Mouse (Mus musculus): ENCODE measurements around the gene Xrcc5.

The Xrcc5 gene

DNA sequence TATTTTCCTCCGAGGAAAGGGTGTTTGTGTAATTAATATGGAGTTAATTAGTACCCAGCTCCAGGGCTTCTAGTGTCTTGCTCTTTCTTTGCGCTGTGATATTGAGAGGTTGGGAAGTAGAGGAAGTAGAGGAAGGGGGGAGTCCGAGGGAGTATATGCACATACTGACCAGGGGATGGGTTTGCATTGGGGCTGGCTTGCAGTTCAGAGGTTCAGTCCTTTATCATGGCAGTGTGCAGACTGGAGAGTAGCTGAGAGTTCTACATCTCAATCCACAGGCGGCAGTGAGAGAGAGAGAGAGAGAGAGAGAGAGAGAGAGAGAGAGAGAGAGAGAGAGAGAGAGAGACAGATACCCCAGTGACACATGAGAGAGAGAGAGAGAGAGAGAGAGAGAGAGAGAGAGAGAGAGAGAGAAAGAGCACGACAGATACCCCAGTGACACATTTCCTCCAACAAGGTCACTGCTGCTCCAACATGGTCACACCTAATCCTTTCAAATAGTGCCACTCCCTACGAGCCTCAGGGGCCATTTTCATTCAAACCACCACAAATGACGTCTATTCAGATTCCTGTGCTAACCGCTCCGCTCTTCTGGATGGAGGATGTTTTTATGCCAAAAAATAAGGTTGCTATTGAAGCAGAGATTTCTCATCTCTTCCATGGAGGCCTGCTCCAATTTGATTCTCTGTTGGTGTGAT is 5.6 kb downstream of the Xrcc5 start:
- in situ Hi-C loops (cut with MboI; ENCODE audit: low pct_unique_long_range_greater_than_20kb in 1 of 2, low sequenced_read_pairs in 2 of 2, unreplicated experiment in 1 of 2) = no loop called here

DNA sequence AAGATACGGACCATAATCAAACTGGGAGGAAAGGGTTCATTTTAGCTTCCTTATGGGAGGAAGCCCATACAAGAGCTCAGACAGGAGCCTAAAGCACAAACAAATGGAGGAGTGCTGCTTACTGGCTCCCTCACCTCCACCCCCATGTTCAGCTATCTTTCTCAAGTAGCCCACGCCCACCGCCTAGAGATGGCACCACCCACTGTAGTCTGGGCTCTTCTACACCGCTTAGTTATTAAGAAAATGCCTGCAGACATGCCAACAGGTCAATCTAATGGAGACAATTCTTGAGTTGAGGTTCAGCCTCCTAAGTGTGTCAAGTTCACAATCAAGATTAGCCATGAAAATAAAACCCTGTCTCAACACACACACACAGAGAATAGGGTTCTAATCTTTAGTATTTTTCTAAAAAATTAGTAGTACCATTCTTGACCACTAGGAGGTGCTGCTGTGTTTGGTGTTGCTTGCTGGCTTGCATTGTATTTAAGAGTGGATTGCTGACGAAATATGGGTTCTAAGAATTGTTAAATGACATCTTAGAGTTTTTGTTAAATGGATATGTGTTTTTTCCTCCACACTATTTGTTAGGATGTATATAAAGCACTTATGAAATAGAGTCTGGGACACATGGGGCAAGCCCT is 6.3 kb downstream of the Xrcc5 start:
- in situ Hi-C loops (cut with MboI; ENCODE audit: low pct_unique_long_range_greater_than_20kb in 1 of 2, low sequenced_read_pairs in 2 of 2, unreplicated experiment in 1 of 2) = no loop called here

DNA sequence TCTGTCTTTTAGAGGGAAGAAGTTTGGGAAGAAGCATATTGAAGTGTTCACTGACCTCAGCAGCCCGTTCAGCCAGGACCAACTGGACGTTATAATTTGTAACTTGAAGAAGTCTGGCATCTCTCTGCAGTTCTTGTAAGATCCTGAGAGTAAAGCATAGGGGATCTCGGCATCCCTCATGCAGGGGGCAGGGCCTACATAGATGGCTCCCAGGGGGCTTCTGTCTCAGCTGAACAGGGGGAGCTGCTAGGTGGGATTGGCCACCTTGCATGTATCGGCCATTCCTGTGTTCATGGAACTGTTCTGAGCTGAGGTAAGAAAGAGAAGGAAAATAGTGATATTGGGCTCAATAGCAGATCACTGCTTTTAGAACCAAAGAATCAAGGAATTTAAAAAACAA is 8.2 kb downstream of the Xrcc5 start:
- in situ Hi-C loops (cut with MboI; ENCODE audit: low pct_unique_long_range_greater_than_20kb in 1 of 2, low sequenced_read_pairs in 2 of 2, unreplicated experiment in 1 of 2) = no loop called here

DNA sequence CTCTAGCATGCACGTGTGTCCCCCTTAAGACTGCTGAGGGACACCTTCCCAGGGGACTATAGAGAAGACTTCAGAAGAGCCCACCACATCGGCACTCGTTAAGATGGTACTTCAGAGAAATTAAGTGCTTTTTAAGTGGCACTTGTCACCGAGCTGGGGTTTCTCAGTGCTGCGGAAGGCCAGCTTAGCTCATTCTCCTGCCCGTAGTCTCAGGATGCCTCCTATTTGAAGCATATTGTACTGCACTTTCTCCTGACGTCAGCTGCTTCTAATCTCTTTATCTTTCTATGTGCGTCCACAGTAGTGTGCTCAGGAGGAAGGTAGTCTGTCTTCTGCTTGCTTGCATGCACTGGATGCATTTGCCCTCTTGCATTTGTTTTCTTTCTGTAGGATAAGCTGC is 9.2 kb downstream of the Xrcc5 start:
- in situ Hi-C loops (cut with MboI; ENCODE audit: low pct_unique_long_range_greater_than_20kb in 1 of 2, low sequenced_read_pairs in 2 of 2, unreplicated experiment in 1 of 2) = no loop called here

DNA sequence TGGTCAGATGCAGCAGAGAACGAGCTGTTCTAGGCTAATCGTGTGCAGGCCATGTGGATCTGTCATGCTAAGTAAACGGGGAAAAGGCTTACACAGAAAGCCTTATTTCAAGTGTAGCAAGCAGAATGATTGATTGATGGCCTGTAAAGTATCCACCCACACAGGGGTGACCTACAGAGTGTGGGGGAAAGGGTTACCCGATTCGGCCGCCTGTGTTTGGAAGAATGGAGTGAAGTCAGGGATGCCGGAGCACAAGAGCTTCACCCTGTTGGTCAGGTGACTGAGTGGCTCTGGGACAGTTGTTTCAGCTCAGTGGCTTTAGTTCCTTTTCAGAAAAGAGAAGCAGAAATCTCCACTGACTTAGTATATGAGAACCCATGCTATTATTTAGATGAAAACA is 9.7 kb downstream of the Xrcc5 start:
- in situ Hi-C loops (cut with MboI; ENCODE audit: low pct_unique_long_range_greater_than_20kb in 1 of 2, low sequenced_read_pairs in 2 of 2, unreplicated experiment in 1 of 2) = no loop called here

DNA sequence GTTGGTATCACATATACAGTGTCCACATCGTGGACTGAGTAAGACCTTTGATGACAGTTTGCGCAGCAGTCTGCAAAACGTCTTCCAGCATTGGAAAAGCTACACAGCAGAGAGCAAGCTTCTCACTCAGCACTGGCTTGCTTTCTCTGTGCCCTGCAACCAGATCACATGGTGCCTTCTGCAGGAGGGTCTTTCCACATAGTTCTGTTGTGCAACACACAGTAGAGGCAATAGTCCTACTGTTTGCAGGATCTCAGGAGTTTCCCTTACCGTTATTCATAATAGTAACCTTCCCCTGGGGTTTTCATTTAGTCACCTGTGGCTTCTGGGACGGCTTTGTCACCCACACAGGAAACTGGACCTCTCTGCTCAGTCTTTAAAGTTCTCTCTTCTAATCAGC is 13.5 kb downstream of the Xrcc5 start:
- in situ Hi-C loops (cut with MboI; ENCODE audit: low pct_unique_long_range_greater_than_20kb in 1 of 2, low sequenced_read_pairs in 2 of 2, unreplicated experiment in 1 of 2) = no loop called here

DNA sequence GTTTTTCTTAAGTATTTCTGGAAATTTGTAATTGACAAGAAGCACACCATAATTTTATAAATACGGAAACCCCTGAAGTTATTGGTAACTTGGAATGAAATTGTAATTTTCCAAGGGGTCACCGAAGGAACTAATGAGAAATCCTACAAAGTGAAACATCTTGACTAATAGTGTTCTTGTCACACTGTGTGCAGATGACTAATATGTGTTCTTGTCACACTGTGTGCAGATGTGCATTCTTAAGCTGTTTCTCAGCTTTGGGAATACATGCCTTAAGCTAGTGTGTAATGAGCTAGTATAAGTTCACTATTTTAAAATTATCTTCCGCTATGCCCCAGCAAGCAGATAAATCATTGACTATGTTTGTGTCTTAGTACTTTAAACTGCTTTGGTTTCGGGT is 16.0 kb downstream of the Xrcc5 start:
- in situ Hi-C loops (cut with MboI; ENCODE audit: low pct_unique_long_range_greater_than_20kb in 1 of 2, low sequenced_read_pairs in 2 of 2, unreplicated experiment in 1 of 2) = no loop called here

DNA sequence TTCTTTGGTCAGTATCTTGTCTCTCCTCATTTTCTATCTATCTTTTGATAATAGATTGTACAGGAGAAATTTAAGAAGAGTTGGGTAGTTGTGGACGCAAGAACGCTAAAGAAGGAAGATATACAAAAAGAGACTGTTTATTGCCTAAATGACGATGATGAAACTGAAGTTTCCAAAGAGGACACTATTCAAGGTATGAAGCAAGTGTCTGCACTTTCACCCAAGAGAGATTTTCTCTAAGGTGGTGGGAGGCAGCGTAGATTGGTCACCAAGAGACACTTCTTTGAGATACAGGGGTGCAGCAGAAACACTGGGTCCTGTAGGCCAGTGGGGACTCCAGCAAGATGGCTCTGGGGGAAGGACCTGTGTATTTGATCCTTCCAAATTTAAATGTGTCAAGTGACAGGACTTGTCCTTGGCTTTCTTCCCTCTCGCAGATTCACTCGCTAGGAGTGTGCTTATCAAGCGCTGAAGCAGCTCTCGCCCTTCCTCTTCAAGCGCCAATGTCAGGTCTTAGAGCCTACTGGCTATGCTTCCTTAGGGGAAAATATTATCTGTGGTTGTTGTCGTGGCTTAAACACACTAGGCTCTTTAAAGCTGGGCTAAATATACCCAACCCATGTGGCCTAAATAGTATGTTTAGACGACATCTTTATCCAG is 19.1 kb downstream of the Xrcc5 start:
- in situ Hi-C loops (cut with MboI; ENCODE audit: low pct_unique_long_range_greater_than_20kb in 1 of 2, low sequenced_read_pairs in 2 of 2, unreplicated experiment in 1 of 2) = no loop called here

DNA sequence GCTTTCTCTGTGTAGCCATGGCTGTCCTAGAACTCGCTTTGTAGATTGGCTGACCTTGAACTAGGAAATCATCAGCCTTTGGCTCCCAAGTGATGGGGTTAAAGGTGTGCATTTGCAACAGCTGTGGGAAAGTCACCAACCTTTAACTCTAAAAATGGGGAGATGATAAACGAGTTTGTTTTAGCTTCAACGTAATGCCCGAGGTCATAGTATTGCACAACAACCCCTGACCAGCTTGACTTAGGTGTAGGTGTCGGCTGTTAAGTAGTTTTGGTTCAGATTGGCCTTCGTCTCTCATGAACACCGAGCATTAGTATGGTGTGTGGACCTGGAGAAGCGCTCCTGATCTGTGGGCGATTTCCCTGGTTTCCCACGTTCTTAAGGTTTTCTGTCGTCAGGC is 27.6 kb downstream of the Xrcc5 start:
- in situ Hi-C loops (cut with MboI; ENCODE audit: low pct_unique_long_range_greater_than_20kb in 1 of 2, low sequenced_read_pairs in 2 of 2, unreplicated experiment in 1 of 2) = no loop called here

DNA sequence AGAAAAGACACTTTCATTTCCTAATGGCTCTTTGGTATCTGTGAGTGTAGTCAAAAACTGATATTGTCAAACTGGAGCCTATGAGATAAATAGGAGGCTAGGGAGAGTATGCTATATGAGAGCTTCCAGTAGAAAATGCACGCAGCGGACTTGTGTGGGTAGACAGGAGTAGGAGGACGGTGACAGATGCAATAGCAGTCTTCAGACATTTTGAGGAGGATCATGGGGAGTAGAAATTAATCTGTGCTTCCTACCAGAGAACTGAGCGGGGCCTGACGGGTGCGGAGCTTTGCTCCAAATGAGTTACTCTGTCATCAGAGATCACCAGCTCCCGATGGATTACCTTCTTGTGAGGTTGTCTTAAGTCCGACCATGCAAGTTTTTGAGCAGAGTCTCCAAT is 29.6 kb downstream of the Xrcc5 start:
- in situ Hi-C loops (cut with MboI; ENCODE audit: low pct_unique_long_range_greater_than_20kb in 1 of 2, low sequenced_read_pairs in 2 of 2, unreplicated experiment in 1 of 2) = no loop called here

DNA sequence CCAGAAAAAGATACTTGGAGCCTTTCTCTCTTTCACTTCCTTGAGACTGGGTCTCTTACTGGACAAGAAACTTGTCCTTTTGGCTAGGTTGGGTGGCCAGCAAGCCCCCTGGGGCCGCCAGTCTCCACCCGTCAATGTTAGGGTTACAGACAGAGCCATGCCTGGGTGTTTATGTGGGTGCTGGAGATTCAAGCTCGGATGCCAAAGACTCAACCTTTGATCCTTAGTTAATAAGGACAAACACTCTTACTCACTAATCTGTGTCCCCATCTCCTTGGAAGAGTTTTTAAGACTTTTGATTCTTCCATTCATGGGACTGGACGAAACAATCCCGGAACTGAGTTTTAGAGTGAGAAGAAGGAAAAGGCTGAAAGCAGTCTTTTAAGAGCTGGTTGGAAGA is 31.1 kb downstream of the Xrcc5 start:
- in situ Hi-C loops (cut with MboI; ENCODE audit: low pct_unique_long_range_greater_than_20kb in 1 of 2, low sequenced_read_pairs in 2 of 2, unreplicated experiment in 1 of 2) = no loop called here

DNA sequence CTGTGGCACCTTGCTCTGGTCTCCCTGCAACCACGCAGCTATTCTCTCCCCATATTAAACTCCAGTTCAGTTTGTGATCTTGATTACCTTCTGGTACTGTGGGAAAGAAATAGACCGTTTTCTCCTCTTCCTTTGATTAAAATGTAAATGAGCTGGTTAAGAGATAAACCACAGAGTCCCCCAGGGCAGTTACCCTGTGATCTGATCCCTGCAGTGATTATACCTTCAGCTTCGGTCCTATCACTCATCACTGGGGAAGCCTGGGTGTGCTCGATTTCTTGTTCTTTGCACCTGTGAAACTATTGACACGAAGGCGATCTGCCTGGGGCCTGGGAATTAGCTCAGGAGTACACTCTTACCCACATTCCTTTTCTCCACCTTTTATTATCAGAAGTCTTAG is 40.7 kb downstream of the Xrcc5 start:
- in situ Hi-C loops (cut with MboI; ENCODE audit: low pct_unique_long_range_greater_than_20kb in 1 of 2, low sequenced_read_pairs in 2 of 2, unreplicated experiment in 1 of 2) = no loop called here

DNA sequence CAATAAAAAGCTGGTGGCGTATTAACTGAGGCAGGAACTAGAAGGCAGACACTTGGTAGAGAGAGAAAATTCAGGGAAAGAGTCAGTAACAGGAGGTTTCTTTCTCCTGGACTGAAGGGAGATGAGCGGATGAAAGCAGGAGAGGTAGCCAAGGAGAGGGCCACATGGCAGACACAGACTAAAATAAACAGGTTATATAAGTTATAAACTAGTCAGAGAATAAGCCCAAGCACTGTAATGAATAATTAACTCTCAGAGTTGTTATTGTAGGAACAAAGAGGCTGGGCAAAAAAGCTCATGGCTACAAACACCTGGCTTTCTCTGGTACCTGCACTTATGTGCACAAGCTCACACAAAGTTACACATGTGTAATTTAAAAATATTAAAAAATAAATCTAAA is 47.6 kb downstream of the Xrcc5 start:
- in situ Hi-C loops (cut with MboI; ENCODE audit: low pct_unique_long_range_greater_than_20kb in 1 of 2, low sequenced_read_pairs in 2 of 2, unreplicated experiment in 1 of 2) = no loop called here

DNA sequence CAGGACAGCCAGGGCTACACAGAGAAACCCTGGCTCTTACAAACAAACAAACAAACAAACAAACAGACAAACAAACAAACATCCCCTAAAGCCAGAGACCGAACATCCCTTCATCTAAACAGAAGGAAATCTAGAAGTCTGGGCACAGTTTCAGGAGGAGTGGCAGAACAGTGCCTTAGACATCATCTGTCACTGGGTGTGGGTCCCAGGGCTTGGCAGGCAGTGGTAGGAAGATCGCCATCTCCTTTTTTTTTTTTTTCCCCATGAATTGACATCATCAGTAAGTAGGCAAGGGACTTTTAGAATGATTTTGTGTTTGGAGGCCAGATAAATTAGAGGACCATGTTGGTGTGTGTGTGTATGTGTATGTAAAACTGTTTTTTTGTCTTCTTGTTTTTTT is 51.0 kb downstream of the Xrcc5 start:
- in situ Hi-C loops (cut with MboI; ENCODE audit: low pct_unique_long_range_greater_than_20kb in 1 of 2, low sequenced_read_pairs in 2 of 2, unreplicated experiment in 1 of 2) = no loop called here

DNA sequence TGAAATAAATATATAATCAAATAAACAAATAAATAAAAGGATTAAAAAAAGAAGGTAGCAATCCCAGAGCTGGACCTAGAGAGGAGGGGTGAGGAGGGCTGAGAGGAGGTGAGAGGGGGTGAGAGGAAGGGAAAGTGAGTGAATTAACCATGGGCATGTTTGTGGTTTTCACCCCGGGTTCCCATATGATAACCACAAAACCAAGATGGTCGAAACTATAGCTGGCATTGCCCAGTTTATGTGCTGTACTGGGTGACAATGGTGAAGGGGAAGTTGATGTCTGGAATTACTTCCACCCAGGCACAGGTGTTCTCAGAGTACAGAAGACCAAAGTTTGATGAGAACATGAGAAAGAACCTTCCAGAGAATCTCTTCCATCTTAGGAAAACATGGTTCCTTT is 52.2 kb downstream of the Xrcc5 start:
- in situ Hi-C loops (cut with MboI; ENCODE audit: low pct_unique_long_range_greater_than_20kb in 1 of 2, low sequenced_read_pairs in 2 of 2, unreplicated experiment in 1 of 2) = no loop called here

DNA sequence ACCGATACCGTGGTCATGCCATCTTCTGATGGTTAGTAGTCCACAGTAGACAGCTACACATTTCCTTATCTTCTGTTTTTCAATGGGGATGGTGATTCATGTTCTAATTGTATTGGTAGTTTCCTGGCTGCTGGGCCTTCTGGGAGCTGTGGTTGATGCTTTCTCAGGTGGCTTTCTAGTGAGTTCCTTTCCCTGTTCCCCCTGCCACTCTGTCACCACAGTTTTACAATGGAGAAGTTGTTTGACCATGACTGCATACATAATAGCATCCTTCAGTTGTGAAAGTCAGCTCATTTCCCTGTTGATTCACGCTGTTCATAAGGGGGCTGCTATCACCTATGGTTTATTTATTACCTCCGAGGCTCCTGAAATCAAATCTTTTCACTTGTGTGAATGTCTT is 53.6 kb downstream of the Xrcc5 start:
- in situ Hi-C loops (cut with MboI; ENCODE audit: low pct_unique_long_range_greater_than_20kb in 1 of 2, low sequenced_read_pairs in 2 of 2, unreplicated experiment in 1 of 2) = no loop called here

DNA sequence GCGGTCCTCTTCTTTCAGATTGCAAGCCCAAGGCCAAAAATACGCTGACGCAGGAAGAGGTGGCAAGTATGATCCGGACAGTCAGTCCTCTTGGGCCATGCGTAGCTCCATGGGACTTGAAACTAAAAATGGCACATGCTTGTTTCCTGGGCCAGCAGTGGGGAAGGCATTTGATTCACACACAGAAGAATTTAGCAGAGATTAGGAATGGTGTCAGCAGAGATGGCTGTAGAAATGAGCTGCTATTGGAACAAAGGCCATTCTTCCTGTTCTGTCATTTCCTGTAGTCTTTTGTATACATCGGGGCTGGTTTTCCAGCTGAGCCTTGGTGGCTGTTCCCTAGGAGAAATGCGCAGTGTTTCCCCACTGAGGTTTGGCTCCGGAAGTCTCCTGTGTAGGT is 57.4 kb downstream of the Xrcc5 start:
- in situ Hi-C loops (cut with MboI; ENCODE audit: low pct_unique_long_range_greater_than_20kb in 1 of 2, low sequenced_read_pairs in 2 of 2, unreplicated experiment in 1 of 2) = no loop called here

DNA sequence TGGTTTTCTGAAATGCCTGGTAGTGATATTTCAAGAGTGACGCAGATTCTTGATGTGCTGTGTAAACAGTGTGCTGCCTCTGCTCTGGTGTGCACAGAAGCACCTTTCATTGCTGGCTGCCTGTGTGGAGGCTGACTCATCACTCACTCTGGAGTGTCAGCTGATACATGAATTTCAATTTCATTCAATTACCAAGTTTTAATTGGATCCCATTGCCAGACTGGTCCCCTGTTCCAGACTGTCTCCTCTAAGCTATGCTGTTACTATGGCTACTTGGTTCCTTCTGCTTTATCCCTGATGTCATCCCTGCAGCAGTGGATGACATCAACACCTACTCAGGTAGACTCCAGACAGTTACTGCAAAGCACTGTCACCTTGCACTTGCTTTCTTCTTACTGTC is 65.3 kb downstream of the Xrcc5 start:
- in situ Hi-C loops (cut with MboI; ENCODE audit: low pct_unique_long_range_greater_than_20kb in 1 of 2, low sequenced_read_pairs in 2 of 2, unreplicated experiment in 1 of 2) = no loop called here

DNA sequence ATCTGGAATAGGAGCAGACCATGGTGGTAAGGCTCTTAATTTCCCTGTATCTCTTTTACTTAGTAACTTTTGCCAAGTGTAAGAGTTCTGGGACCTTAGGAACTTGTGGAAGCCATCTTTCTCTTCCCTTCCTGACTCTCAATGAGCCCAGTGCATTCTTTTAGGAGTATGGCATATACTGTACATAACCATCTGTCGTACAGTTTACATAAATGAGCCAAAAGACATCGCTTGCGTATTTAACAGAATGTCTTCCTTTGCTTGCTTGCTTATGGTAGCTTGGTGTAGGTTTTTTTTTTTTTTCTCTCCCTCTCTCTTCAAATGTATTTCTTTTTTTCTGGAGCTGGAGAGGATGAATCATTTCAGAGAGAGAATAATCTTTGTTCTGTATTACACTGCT is 65.7 kb downstream of the Xrcc5 start:
- in situ Hi-C loops (cut with MboI; ENCODE audit: low pct_unique_long_range_greater_than_20kb in 1 of 2, low sequenced_read_pairs in 2 of 2, unreplicated experiment in 1 of 2) = no loop called here

DNA sequence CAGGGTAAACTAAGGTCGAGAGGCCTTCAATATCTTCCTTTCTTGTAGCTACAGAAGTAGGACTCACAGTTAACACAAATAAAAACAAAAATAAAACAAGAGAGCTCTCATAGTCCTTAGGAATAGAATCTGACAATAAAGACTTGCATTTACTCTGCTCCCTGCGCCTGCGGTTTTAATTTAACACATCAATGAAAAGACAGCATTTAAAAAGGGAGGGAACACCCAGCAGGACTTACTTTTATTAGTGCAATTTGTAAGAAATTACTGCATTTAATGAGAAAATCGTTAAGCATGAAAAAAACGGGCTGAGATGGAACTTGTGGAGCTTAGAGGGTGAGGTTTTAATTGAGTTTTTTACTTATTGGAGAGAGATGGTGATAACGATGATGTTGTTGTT is 66.4 kb downstream of the Xrcc5 start:
- in situ Hi-C loops (cut with MboI; ENCODE audit: low pct_unique_long_range_greater_than_20kb in 1 of 2, low sequenced_read_pairs in 2 of 2, unreplicated experiment in 1 of 2) = no loop called here

Data from mouse embryonic stem cell (cell line).